Mouse (Mus musculus) myocyte (in vitro differentiated cells): ENCODE measurements around the gene Ldhc.

Experiments used
- MAX ChIP-seq: IDR thresholded peaks from one replicate; pipeline ENCODE4 v1.6.1; 2011; ENCODE audit warnings: low read depth, mild to moderate bottlenecking, control low read depth
- MYOG ChIP-seq, 3 experiments: IDR thresholded peaks; one replicate each; pipeline ENCODE4 v1.6.1; 2011; ENCODE audit warnings: control low read depth in 2 of 3, low read depth in 2 of 3, mild to moderate bottlenecking in 2 of 3; ENCODE audit not compliant: insufficient read length in 2 of 3, control insufficient read depth in 1 of 3, insufficient read depth in 1 of 3
- POLR2A ChIP-seq: IDR thresholded peaks from one replicate; pipeline ENCODE4 v1.6.1; 2011; ENCODE audit warnings: low read depth, mild to moderate bottlenecking, control low read depth, moderate library complexity; ENCODE audit not compliant: insufficient read length
- POLR2AphosphoS2 ChIP-seq: IDR thresholded peaks from one replicate; pipeline ENCODE4 v1.6.1; 2011; ENCODE audit warnings: low read depth, control low read depth; ENCODE audit not compliant: insufficient read length

- no peak for TF ChIP-seq MYOG (IDR thresholded peaks at IDR 0.05; ENCODE audit: control insufficient read depth in 1 of 3, insufficient read depth in 1 of 3, insufficient read length in 2 of 3, low read depth in 2 of 3)
- TF ChIP-seq MAX: no peak
- no peak for TF ChIP-seq POLR2A
- TF ChIP-seq POLR2AphosphoS2: no peak
Observed at GRCm38 (mm10) chr7:46871988-46872387, 11.0 kb downstream of the Ldhc start.
